Mouse (Mus musculus) small intestine, adult 2 months (tissue): ENCODE measurements around the gene Cbln3.

Experiments
- CTCF ChIP-seq: fragments of 200-500 bp; IDR thresholded peaks from 2 replicates; pipeline ENCODE4 v1.5.1; 2012; ENCODE audit warnings: low read depth, mild to moderate bottlenecking, control low read depth, inconsistent platforms, low read length, moderate library complexity, mixed read lengths; ENCODE audit not compliant: insufficient replicate concordance, insufficient read length; ENCODE audit errors: extremely low read depth
- POLR2A ChIP-seq: fragments of 200-500 bp; IDR thresholded peaks from 2 replicates; pipeline ENCODE4 v1.6.1; 2012; ENCODE audit warnings: low read depth, mild to moderate bottlenecking, control low read depth, inconsistent platforms, low read length, moderate library complexity

- no peak for TF ChIP-seq CTCF
- TF ChIP-seq POLR2A, result no peak
Observed at GRCm38 (mm10) chr14:55855101-55855561, 29.1 kb downstream of the Cbln3 start.
